Mouse (Mus musculus): Measurements from ENCODE around the gene Spint1. TPM values are rescaled to one million over a fixed set of nuclear protein-coding genes. Genes with fewer than 3 reads are reported as not detected.
A peak's percentile ranks its signal among the peaks of the same experiment; 100 is the strongest.

The Spint1 gene
- polyA plus RNA-seq, 1 experiment, result 3.6 TPM

DNA sequence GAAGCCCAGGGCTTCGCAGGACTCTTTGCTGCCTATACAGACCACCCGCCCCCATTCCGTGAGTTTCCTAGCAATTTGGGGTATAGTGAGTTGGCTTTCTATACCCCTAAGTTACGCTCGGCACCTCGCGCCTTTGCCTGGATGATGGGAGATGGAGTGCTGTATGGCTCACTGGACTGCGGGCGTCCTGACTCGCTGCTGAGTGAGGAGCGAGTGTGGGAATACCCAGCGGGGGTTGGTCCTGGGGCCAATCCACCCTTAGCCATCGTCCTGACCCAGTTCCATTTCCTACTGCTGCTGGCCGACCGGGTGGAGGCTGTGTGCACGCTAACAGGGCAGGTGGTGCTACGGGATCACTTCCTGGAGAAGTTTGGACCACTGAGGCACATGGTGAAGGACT lies 56.1 kb downstream of the Spint1 start:
- TF ChIP-seq POLR2A (IDR thresholded peaks at IDR 0.05; ENCODE audit: control insufficient read depth, low read depth, low read length) (no peak), CTCF (IDR thresholded peaks at IDR 0.05; ENCODE audit: control insufficient read depth, insufficient read depth, insufficient replicate concordance, low read depth, low read length) (no peak)
- H3K4me1 ChIP-seq (ENCODE audit: control insufficient read depth, insufficient read depth, low read length), result peaks cover 4% of the 10 kb centered on the region; the same call in 1 of the 2 replicates
- no peaks in the 10 kb centered on the region for H3K27me3 ChIP-seq (ENCODE audit: control insufficient read depth, insufficient read depth, low read length)
- peaks cover 1% of the 10 kb centered on the region for H3K36me3 ChIP-seq (ENCODE audit: control insufficient read depth, insufficient read depth, low read length)
- no peak overlapping the region for H3K4me3 ChIP-seq (ENCODE audit: control insufficient read depth, low read depth, low read length)
- no peak overlapping the region for H3K27ac ChIP-seq (ENCODE audit: control insufficient read depth, insufficient read depth, low read depth, low read length)

DNA sequence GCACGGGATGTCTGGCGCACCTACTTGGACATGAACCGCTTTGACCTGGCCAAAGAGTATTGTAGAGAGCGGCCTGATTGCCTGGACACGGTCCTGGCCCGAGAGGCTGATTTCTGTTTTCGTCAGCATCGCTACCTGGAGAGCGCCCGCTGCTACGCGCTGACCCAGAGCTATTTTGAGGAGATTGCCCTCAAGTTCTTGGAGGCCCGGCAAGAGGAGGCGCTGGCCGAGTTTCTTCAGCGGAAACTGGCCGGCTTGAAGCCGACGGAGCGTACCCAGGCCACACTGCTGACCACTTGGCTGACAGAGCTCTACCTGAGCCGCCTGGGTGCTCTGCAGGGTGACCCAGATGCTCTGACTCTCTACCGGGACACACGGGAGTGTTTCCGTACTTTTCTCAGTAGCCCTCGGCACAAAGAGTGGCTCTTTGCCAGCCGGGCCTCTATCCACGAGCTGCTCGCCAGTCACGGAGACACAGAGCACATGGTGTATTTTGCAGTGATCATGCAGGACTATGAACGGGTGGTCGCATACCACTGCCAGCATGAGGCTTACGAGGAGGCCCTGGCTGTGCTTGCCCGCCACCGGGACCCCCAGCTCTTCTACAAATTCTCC lies 56.7 kb downstream of the Spint1 start:
- Histone ChIP-seq H3K36me3 (ENCODE audit: control insufficient read depth, insufficient read depth, low read length) (peaks cover 1% of the 10 kb centered on the region), H3K27ac (ENCODE audit: control insufficient read depth, insufficient read depth, low read depth, low read length) (no peak overlapping the region), H3K27me3 (ENCODE audit: control insufficient read depth, insufficient read depth, low read length) (no peaks in the 10 kb centered on the region), H3K4me3 (ENCODE audit: control insufficient read depth, low read depth, low read length) (no peak overlapping the region), H3K4me1 (ENCODE audit: control insufficient read depth, insufficient read depth, low read length) (peaks cover 2% of the 10 kb centered on the region; the same call in 1 of the 2 replicates)
- TF ChIP-seq POLR2A (IDR thresholded peaks at IDR 0.05; ENCODE audit: control insufficient read depth, low read depth, low read length) (no peak; the same call in 1 of the 2 replicates), CTCF (IDR thresholded peaks at IDR 0.05; ENCODE audit: control insufficient read depth, insufficient read depth, insufficient replicate concordance, low read depth, low read length) (no peak)

DNA sequence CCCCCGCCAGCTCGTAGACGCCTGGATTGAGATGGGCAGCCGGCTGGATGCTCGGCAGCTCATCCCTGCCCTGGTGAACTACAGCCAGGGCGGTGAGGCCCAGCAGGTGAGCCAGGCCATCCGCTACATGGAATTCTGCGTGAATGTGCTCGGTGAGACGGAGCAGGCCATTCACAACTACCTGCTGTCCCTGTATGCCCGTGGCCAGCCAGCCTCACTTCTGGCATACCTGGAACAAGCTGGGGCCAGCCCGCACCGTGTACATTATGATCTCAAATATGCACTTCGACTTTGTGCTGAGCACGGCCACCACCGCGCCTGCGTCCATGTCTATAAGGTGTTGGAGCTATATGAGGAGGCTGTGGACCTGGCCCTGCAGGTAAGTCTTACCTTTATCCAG lies 57.2 kb downstream of the Spint1 start:
- peaks cover 1% of the 10 kb centered on the region for H3K36me3 ChIP-seq (ENCODE audit: control insufficient read depth, insufficient read depth, low read length)
- H3K4me1 ChIP-seq (ENCODE audit: control insufficient read depth, insufficient read depth, low read length), result no peaks in the 10 kb centered on the region; the same call in 1 of the 2 replicates
- TF ChIP-seq POLR2A (IDR thresholded peaks at IDR 0.05; ENCODE audit: control insufficient read depth, low read depth, low read length), result no peak
- no peak for TF ChIP-seq CTCF (IDR thresholded peaks at IDR 0.05; ENCODE audit: control insufficient read depth, insufficient read depth, insufficient replicate concordance, low read depth, low read length)
- H3K4me3 ChIP-seq (ENCODE audit: control insufficient read depth, low read depth, low read length), result no peak overlapping the region
- no peaks in the 10 kb centered on the region for H3K27me3 ChIP-seq (ENCODE audit: control insufficient read depth, insufficient read depth, low read length)
- H3K27ac ChIP-seq (ENCODE audit: control insufficient read depth, insufficient read depth, low read depth, low read length), result no peak overlapping the region

DNA sequence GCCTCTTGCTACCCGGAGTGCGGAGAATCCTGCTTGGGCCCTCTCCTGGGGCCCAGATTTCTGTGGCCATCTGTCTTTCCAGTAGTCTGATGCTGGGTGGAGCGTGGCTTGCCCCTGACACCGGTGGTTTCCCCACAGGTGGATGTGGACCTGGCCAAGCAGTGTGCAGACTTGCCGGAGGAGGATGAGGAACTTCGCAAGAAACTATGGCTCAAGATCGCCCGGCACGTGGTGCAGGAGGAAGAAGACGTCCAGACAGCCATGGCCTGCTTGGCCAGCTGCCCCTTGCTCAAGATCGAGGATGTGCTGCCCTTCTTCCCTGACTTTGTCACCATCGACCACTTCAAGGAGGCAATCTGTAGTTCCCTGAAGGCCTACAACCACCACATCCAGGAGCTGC lies 59.6 kb downstream of the Spint1 start:
- Histone ChIP-seq H3K36me3 (ENCODE audit: control insufficient read depth, insufficient read depth, low read length) (peaks cover 1% of the 10 kb centered on the region; the same call in 1 of the 2 replicates), H3K27me3 (ENCODE audit: control insufficient read depth, insufficient read depth, low read length) (no peaks in the 10 kb centered on the region), H3K4me3 (ENCODE audit: control insufficient read depth, low read depth, low read length) (no peak overlapping the region), H3K4me1 (ENCODE audit: control insufficient read depth, insufficient read depth, low read length) (peaks cover 20% of the 10 kb centered on the region), H3K27ac (ENCODE audit: control insufficient read depth, insufficient read depth, low read depth, low read length) (no peak overlapping the region)
- no peak for TF ChIP-seq POLR2A (IDR thresholded peaks at IDR 0.05; ENCODE audit: control insufficient read depth, low read depth, low read length)
- TF ChIP-seq CTCF (IDR thresholded peaks at IDR 0.05; ENCODE audit: control insufficient read depth, insufficient read depth, insufficient replicate concordance, low read depth, low read length), result no peak

DNA sequence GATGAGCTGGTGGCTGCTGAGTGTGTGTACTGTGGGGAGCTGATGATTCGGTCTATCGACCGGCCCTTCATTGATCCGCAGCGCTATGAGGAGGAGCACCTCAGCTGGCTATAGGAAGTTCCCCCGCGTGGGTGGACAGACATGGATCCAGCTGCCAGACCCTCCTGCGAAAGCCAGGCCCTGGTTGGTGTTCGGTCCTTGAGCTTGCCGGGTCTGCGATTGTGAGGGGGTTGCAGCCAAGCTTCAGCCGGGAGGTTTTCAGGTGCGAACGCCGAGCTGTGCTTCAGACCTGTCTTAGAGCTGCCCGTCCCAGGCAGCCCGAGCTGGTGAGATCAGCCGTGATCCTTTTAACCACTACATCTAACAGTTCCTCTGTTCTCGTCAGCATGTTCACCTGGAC lies 60.3 kb downstream of the Spint1 start:
- peaks cover 1% of the 10 kb centered on the region; the same call in 1 of the 2 replicates for H3K36me3 ChIP-seq (ENCODE audit: control insufficient read depth, insufficient read depth, low read length)
- no peaks in the 10 kb centered on the region for H3K27me3 ChIP-seq (ENCODE audit: control insufficient read depth, insufficient read depth, low read length)
- H3K4me3 ChIP-seq (ENCODE audit: control insufficient read depth, low read depth, low read length), result no peak overlapping the region
- no peak overlapping the region for H3K27ac ChIP-seq (ENCODE audit: control insufficient read depth, insufficient read depth, low read depth, low read length)
- H3K4me1 ChIP-seq (ENCODE audit: control insufficient read depth, insufficient read depth, low read length), result peaks cover 20% of the 10 kb centered on the region
- TF ChIP-seq POLR2A (IDR thresholded peaks at IDR 0.05; ENCODE audit: control insufficient read depth, low read depth, low read length) (no peak), CTCF (IDR thresholded peaks at IDR 0.05; ENCODE audit: control insufficient read depth, insufficient read depth, insufficient replicate concordance, low read depth, low read length) (no peak)

DNA sequence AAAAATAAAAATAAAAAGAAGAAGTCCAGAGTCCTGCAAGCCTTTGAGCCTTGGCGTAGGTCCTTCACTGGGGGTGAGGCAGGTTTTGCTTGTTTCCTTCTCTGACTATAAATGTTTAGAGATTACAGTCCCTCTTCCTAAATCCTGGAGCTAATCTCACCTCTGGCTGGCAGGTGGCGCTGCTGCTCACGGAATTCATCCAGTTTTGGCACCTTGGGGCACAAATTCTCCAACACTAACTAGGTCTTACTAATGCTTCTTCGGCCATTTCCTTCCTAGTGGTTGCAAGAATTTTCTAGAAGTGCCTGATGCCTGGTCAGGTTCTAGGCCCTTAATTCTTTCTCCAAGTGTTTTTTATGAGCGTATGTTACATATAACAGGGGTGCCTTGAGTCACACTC lies 61.2 kb downstream of the Spint1 start:
- Histone ChIP-seq H3K36me3 (ENCODE audit: control insufficient read depth, insufficient read depth, low read length) (peaks cover 1% of the 10 kb centered on the region; the same call in 1 of the 2 replicates), H3K4me1 (ENCODE audit: control insufficient read depth, insufficient read depth, low read length) (peaks cover 20% of the 10 kb centered on the region), H3K4me3 (ENCODE audit: control insufficient read depth, low read depth, low read length) (no peak overlapping the region), H3K27ac (ENCODE audit: control insufficient read depth, insufficient read depth, low read depth, low read length) (no peak overlapping the region), H3K27me3 (ENCODE audit: control insufficient read depth, insufficient read depth, low read length) (no peaks in the 10 kb centered on the region)
- TF ChIP-seq POLR2A (IDR thresholded peaks at IDR 0.05; ENCODE audit: control insufficient read depth, low read depth, low read length) (no peak), CTCF (IDR thresholded peaks at IDR 0.05; ENCODE audit: control insufficient read depth, insufficient read depth, insufficient replicate concordance, low read depth, low read length) (peak; percentile 53; the same call in 1 of the 2 replicates)

DNA sequence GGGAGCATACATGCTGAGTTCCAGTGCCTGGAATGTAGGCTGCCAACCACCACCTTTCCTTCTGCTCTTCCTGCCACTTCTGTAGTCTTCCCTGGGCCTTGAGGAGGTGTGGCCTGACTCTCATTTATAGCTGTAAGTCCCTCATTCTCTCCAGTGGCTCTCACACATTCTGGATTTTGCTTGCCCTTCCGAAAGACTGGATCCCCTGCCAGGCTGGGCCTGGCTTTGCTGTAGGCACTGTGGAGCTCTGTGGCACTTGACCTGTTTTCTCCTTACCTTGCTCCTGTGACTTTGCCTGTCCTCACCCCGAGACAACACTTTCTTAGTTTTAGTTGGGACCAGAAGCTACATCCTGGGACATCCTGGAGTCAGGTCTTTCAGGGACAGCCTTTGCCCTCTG lies 61.7 kb downstream of the Spint1 start:
- Histone ChIP-seq H3K27ac (ENCODE audit: control insufficient read depth, insufficient read depth, low read depth, low read length) (no peak overlapping the region), H3K36me3 (ENCODE audit: control insufficient read depth, insufficient read depth, low read length) (peaks cover 1% of the 10 kb centered on the region; the same call in 1 of the 2 replicates)
- TF ChIP-seq CTCF (IDR thresholded peaks at IDR 0.05; ENCODE audit: control insufficient read depth, insufficient read depth, insufficient replicate concordance, low read depth, low read length) (no peak), POLR2A (IDR thresholded peaks at IDR 0.05; ENCODE audit: control insufficient read depth, low read depth, low read length) (no peak)

More for the DNA sequence above, 61.7 kb downstream of the Spint1 start:
- no peak overlapping the region for H3K4me3 ChIP-seq (ENCODE audit: control insufficient read depth, low read depth, low read length)
- peaks cover 20% of the 10 kb centered on the region for H3K4me1 ChIP-seq (ENCODE audit: control insufficient read depth, insufficient read depth, low read length)
- no peaks in the 10 kb centered on the region for H3K27me3 ChIP-seq (ENCODE audit: control insufficient read depth, insufficient read depth, low read length)

Other genes starting within 250 kb of the Spint1 start
- gene Ccdc32, start 208.0 kb upstream of the Spint1 start, polyA plus RNA-seq (2012; rRNA removed), result 3.2 and 3.3 TPM in 2 replicates
- 4.7 and 4.8 TPM in 2 replicates for gene Rpusd2, start 202.6 kb upstream of the Spint1 start, polyA plus RNA-seq (2012; rRNA removed)
- 1.8 and 2.2 TPM in 2 replicates for gene Knl1, start 190.2 kb upstream of the Spint1 start, polyA plus RNA-seq (2012; rRNA removed)
- gene Rad51, start 124.6 kb upstream of the Spint1 start, polyA plus RNA-seq (2012; rRNA removed), result 12.2 and 15.1 TPM in 2 replicates
- gene Rmdn3, start 80.3 kb upstream of the Spint1 start, polyA plus RNA-seq (2012; rRNA removed), result 9.2 and 10.7 TPM in 2 replicates
- 6.4 and 11.9 TPM in 2 replicates for gene Gchfr, start 69.6 kb upstream of the Spint1 start, polyA plus RNA-seq (2012; rRNA removed)
- gene Gm14137, start 62.9 kb upstream of the Spint1 start, polyA plus RNA-seq (2012; rRNA removed), result 4.7 and 4.8 TPM in 2 replicates
- gene Zfyve19, start 28.7 kb upstream of the Spint1 start, polyA plus RNA-seq (2012; rRNA removed), result 34.5 and 38.7 TPM in 2 replicates
- gene Dnajc17, start 28.6 kb upstream of the Spint1 start, polyA plus RNA-seq (2012; rRNA removed), result 3.7 and 3.8 TPM in 2 replicates
- 0.34 and 0.52 TPM in 2 replicates for gene Ppp1r14d, start 7.5 kb upstream of the Spint1 start, polyA plus RNA-seq (2012; rRNA removed)
- 11.8 and 11.9 TPM in 2 replicates for gene Rhov, start 33.9 kb downstream of the Spint1 start, polyA plus RNA-seq (2012; rRNA removed)
- gene Vps18, start 51.4 kb downstream of the Spint1 start, polyA plus RNA-seq (2012; rRNA removed), result 10.0 and 10.2 TPM in 2 replicates
- gene Dll4, start 88.4 kb downstream of the Spint1 start, polyA plus RNA-seq (2012; rRNA removed), result 0.54 and 0.59 TPM in 2 replicates
- 3.5 and 3.6 TPM in 2 replicates for gene Chac1, start 113.9 kb downstream of the Spint1 start, polyA plus RNA-seq (2012; rRNA removed)
- gene Ino80, start 240.3 kb downstream of the Spint1 start, polyA plus RNA-seq (2012; rRNA removed), result 6.1 and 6.7 TPM in 2 replicates